Mouse (Mus musculus): ENCODE measurements around the gene Gpsm1.
A peak's percentile ranks its signal among the peaks of the same experiment; 100 is the strongest.

Gene Gpsm1

GRCm38 (mm10) chr2:26312812-26313211 lies 2.5 kb upstream of the Gpsm1 start:
- DNase-seq (ENCODE audit: low spot score in 2 of 2), result no peak

DNA sequence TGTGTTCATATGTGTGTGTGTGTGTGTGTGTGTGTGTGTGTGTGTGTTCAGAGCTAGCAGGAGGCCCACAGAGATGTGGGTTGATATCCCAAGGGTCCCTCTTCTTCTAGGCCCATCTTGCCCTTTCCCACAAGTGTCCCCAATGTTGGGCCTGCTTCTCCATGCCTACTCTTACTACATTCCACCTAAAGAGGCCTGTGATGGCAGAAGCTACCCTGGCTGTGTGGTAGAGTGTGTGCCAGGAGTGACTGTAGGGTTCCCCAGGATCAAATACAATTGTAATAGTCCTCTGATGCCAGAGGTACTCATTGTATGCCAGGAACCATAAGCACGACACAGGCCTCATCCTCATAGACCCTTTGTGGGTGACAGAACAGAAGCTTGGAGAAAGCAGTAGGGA lies 1.9 kb upstream of the Gpsm1 start:
- DNase-seq (ENCODE audit: low spot score in 2 of 2), result no peak

DNA sequence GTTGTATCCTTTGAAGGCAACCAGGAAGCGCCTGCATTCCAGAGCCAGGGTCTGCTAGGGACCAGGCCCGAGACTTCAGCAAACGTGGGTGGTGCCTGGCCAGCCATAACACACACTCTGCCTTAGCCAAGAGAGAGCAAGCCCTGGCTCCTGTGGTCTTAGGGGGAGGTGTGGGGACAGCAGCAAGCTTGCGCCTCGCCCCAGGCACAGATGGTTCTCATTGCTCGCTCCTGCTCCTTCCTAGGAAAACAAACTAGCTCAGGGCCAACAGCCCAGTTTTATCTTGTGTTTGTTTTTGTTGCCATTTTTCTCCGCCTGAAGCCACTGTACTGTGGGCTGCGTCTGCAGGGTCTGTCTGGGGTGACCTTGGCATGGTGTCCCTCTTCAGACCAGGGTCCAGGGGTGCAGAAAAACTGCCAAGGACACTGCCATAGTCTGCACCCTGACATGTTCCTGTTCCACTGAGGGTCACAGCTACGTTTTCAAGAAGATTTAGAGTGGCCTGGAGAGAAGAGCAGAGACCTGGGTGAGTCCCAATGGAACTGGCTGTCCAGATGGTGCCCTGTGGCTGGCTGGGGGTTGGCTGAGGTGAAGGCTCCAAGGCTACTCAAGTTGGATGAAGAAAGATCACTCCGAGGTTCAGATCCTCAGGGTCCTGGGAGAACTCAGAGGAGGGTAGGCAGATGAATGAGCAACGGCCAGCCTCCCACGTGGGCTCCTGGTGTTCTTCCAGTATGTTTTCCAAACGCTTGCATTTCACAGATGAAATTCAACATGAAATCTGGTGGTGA lies 839 bp upstream of the Gpsm1 start:
- DNase-seq (ENCODE audit: low spot score in 2 of 2), result peak; percentile 70 to 83

DNA sequence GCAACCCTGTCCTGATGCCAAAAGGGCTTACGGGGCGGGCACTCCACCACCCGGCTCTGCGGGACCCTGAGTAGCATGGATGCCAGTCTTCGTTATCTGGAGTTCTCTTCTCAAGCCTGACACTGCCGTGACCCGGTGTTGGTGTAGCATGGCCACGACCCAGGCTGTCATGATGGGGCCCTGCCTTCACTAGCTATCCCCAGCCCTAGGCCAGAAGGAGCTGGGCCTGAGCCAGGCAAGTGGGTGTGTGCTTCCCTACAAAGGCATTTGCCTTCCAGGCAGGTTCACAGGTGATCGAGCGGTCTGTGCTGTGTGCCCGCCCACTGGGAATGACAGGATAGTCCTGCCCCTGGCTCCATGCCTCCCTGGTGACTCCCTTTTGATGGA lies 603 bp downstream of the Gpsm1 start:
- no peak for DNase-seq (ENCODE audit: low spot score in 2 of 2)

DNA sequence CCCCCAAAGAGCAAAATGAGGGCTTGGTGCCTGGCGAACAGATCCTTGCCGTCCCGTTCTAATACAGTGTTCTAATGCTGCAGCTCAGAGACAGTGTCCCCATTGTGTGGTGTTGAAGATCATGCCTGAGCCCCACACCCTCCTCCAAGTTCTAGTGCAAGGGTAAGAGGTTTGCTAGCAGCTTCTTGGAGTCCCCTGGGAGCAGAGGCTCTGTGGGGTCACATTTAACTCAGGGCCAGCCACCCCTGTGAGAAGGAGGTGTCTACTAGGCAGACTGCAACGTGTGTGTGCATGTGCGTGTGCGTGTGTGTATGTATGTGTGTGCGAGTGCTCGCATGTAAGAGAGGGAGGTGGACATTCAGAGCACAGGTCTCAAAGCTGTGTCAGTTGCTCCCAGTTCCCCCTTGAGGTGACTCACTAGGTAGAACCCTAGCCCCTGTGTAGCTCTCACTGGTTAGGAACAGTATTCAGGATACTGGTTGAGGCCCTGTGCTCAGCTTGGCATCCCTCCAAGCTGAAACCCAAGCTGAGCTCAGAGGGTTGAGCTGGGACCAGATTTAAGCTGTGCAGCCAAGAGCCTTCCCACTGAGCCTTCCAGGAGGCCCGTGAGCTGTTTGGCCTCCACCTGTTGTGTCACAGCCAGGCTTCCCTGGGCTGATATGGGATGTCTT lies 1.4 kb downstream of the Gpsm1 start:
- DNase-seq (ENCODE audit: low spot score in 2 of 2), result no peak

GRCm38 (mm10) chr2:26317371-26317770 lies 2.1 kb downstream of the Gpsm1 start:
- no peak for DNase-seq (ENCODE audit: low spot score in 2 of 2)

GRCm38 (mm10) chr2:26317991-26318672 lies 2.8 kb downstream of the Gpsm1 start:
- no peak for DNase-seq (ENCODE audit: low spot score in 2 of 2)

GRCm38 (mm10) chr2:26319109-26319508 lies 3.8 kb downstream of the Gpsm1 start:
- no peak for DNase-seq (ENCODE audit: low spot score in 2 of 2)

- DNase-seq (ENCODE audit: low spot score in 2 of 2), result no peak
These were observed 4.4 kb downstream of the Gpsm1 start for GRCm38 (mm10) chr2:26319519-26320244.

DNA sequence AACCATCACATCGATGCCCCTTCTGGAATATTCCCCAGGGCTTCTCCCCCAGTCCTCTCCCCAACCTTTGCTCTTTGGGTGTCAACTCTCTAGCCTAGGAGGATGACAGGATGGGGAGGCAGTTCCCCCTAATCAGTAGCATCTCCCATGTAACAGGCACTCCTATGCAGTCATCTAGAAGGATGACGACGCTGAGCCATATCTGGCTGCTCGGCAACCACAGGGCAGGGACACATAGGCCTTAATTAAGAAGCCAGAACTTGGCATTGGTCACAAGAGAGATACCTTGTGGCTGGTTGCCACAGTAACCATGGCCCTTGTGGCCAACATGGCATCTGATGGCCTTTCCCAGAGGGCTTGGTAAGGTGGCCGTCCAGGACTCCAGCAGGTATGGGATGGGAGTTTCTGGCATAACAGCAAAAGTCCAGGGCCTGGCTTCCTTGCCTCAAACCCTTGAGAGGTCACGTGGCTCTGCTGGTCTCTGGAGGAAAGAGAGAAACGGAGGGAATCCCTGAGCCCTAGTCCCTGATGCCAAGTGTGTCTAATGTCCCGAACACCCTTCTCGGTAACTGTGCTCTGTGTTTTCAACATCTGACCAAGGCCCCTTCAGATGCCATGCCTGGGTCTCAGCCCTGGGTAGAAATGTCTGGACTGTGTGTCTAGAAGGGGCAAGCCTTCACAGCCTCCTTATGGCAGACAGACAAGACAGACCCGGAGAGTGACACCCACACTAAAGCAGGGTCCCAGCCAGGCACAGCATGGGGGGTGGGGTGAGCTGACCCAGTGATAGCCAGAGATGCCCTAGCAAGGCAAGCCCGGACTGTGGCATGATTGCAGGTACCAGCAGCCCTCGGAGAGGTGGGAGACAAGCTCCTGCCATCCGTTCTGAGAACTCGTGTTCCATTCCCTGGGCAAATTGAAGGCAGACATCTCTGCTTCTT lies 5.2 kb downstream of the Gpsm1 start:
- no peak for DNase-seq (ENCODE audit: low spot score in 2 of 2)

DNA sequence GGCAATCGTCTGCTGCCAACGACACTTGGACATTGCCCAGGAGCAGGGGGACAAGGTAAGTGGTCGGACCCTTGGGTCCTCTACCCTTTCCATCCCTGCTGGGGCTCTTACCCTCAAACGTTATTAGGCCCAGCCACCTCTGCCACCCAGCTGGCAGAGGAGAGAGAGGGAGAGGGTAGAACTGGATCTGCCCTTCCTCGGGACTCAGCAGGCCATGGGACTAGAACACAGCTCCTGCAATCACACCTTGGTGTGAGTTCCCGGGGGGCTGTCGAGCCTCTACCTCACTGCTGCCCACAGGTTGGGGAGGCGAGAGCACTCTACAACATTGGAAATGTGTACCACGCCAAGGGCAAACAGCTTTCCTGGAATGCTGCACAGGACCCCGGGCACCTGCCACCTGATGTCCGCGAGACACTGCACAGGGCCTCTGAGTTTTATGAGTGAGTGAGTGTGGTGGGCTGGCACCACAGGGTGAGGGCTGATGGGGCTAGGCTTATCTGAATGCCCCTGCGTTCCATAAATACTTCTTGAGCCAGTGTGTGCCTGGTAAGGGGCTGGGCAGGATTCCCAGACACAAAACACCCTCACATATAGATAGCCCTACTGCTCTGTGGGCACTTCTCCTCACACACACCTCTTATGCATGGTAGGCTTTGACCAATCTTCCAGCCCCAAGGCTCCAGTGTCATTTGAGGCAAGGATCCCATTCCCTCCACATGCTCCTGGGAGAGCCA lies 8.4 kb downstream of the Gpsm1 start:
- no peak for DNase-seq (ENCODE audit: low spot score in 2 of 2)

- no peak for DNase-seq (ENCODE audit: low spot score in 2 of 2)
These were observed 9.6 kb downstream of the Gpsm1 start for GRCm38 (mm10) chr2:26324917-26325316.

DNA sequence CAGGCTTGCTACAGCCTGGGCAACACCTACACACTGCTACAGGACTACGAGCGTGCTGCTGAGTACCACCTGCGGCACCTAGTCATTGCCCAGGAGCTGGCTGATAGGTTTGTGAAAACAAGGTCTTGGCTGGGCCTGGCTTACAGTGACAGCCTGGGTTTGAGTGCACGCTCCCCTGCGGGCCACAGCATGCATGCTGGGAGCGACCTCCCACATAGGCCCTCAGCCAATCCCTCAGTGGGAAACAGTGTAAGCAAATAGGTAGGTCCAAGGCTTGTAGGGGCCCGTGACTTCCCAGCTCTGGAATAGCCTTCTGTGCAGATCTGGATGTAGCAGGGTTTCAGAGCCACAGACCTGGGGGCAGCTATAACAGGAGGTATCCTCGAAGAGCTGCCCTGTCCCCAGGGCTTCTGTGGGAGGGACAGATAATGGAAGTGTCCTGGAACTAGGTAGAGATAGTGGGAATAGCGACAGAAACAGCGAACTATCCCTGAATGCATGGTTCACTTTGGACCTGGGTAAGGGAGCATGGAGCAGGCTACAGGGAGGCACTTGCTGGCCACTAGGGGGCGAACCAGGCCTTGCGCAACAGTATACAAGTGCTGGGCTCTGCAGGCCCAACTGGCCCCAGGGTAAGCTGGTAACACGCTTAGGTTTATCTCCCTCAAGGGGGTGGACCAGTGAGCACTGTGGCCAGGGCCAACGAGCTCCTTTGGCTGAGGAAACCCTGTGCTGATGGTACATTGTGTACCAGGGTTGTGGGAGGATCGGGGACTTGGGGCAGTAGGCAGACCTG lies 10.3 kb downstream of the Gpsm1 start:
- DNase-seq (ENCODE audit: low spot score in 2 of 2), result no peak

DNA sequence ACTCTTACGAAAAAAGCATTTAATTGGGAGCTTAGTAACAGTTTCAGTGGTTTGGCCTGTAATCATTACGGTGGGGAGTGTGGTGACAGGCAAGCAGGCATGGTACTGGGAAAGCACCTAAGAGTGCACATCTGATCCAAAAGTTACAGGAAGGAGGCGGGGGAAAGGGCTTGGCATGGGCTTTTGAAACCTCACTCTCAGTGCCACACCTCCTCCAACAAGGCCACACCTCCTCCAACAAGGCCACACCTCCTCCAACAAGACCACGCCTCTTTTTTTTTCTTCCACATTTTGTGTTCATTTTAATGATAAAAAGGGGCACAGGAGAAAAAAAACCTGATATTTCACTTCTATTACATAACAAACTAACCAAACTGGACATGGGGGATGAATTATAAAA lies 12.5 kb downstream of the Gpsm1 start:
- no peak for DNase-seq (ENCODE audit: low spot score in 2 of 2)

DNA sequence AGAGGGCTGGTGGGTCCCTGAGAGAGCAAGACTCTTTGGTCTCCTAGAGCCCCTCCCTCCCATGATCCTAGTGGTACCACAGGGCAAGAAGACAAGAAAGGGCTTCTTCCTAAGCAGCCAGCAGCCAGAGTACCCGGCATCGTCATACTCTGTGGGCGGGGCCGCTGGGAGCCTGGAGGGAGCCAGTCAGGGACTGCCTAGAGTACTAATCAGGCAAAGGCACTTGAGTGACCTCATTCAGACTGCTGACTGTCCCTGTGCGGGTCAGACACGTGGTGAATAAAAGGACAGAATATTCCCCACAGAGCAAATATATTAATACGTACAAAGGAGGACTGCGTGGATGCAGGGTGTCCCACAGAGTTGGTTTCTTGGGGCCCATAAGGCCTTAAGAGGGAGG lies 14.1 kb downstream of the Gpsm1 start:
- no peak for DNase-seq (ENCODE audit: low spot score in 2 of 2)

DNA sequence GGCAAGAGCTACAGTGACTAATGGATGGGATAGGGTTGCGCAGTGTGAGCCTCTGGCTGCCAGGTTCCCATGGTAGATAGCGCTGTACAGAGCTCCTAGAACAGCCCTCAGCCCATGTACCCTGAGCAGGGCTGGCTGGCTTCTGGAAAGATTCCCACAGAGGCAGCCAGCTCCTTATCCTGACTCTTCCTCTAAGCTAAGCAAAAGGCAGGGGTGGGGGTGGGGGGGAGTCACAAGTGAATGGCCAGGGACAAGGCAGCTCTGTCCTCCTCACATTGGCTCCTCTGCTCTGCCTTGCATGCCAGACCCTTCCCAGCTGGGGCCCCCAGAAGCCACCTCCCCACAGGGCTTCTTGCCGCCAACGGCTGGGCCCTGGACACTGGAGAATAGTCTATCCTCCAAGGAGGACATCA lies 14.7 kb downstream of the Gpsm1 start:
- no peak for DNase-seq (ENCODE audit: low spot score in 2 of 2)

- no peak for DNase-seq (ENCODE audit: low spot score in 2 of 2)
These were observed 15.4 kb downstream of the Gpsm1 start for GRCm38 (mm10) chr2:26330702-26331101.

DNA sequence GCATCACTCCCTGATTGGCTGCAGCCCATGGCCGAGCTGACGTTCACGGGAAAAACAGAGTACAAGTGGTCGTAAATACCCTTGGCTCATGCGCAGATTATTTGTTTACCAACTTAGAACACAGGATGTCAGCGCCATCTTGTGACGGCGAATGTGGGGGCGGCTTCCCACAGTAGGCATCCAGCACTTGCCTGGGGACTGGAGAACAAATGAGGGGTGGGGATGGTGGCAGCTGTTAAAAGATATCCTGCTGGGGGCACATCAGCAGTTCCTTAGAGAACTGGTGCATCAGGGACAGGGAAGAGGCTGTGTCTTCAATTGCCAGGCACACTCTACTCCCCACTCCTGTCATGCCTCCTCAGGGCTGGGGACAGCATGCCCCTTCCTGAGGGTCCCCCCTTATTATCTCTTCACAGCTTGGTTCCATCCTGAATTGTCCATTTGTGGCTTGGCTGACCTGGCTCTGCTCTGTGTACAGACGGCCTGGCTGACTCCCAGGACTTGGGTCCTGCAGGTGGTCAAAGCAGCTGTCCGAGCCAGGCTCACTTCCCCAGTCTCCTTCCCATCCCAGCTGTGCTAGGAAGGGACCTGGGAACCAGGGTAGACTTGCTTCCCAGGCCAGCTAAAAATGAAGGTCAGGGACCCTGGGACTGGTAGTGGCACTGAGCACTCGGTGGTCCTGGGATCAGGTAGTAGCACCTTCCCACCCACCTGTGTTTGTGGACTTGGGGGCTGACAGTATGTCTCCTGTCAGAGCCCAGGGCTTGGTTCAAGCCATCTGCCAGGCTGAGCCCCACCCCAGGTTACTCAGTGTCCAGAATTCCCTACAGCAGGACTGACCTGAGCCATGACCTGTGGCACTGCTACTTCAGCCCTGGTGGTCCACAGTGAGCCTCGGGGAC lies 23.2 kb downstream of the Gpsm1 start:
- no peak for DNase-seq (ENCODE audit: low spot score in 2 of 2)

- DNase-seq (ENCODE audit: low spot score in 2 of 2), result no peak
These were observed 23.9 kb downstream of the Gpsm1 start for GRCm38 (mm10) chr2:26339204-26339551.

All from urinary bladder, postnatal 4 days (tissue).